Mouse (Mus musculus) layer of hippocampus, adult 2 months (tissue): ENCODE measurements around the gene Ankrd28. TPM values are rescaled to one million over a fixed set of nuclear protein-coding genes. Genes with fewer than 3 reads are reported as not detected.
A peak's percentile ranks its signal among the peaks of the same experiment; 100 is the strongest.

Experiments
- DNase-seq, 2 experiments: peaks; one replicate each; pipeline ENCODE4 v3.0.0; 2022; ENCODE audit warnings: low spot score in 2 of 2
- H3K27ac ChIP-seq: fragments of 200-600 bp; 2 replicates; pipeline ENCODE4 v1.8.1; 2022
- H3K4me3 ChIP-seq: fragments of 200-600 bp; 2 replicates; pipeline ENCODE4 v1.8.1; 2022; ENCODE audit warnings: mild to moderate bottlenecking
- CTCF ChIP-seq: fragments of 200-600 bp; conservative IDR thresholded peaks from 2 replicates; pipeline ENCODE4 v1.8.1; 2022; ENCODE audit warnings: antibody characterized with exemption, mild to moderate bottlenecking, moderate library complexity
- total RNA-seq, 2 experiments: library from RNA; stranded (reverse); gene quantifications; 2 replicates each; pipeline ENCODE4 v1.2.3; 2021

The Ankrd28 gene
- total RNA-seq, 2 experiments from 2014 or later, result 45.6 to 55.5 TPM

GRCm38 (mm10) chr14:31684343-31685040 lies 146.0 kb downstream of the Ankrd28 start:
- Histone ChIP-seq H3K27ac (no peak overlapping the region), H3K4me3 (no peak overlapping the region)
- DNase-seq, result no peak
- no peak for TF ChIP-seq CTCF

- TF ChIP-seq CTCF, result no peak
- no peak overlapping the region for H3K27ac ChIP-seq
- DNase-seq, result no peak
- no peak overlapping the region for H3K4me3 ChIP-seq
Observed at GRCm38 (mm10) chr14:31683610-31684009, 146.8 kb downstream of the Ankrd28 start.

- no peak for TF ChIP-seq CTCF
- Histone ChIP-seq H3K27ac (peak overlapping the region; percentile 65), H3K4me3 (no peak overlapping the region)
- DNase-seq, result no peak
Observed at GRCm38 (mm10) chr14:31681931-31682555, 148.4 kb downstream of the Ankrd28 start.

DNA sequence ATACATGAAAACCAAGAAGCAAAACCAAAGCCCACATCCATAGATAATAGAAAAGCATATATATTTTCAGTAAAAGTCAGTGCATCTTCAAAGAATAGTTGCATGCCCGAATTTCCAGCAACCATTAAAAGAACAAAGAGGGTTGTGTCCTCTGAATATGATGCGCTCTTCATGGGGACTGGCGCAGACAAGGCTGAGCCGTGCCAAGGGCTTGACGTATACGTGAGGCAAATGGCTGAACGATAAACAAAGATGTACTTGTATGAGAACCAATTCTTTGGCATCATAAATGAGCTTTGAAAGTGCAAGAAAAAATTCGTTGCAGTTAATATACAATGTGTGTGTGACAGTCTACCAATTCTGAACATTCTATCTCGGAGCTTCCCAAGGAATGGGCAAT lies 149.2 kb downstream of the Ankrd28 start:
- Histone ChIP-seq H3K4me3 (no peak overlapping the region), H3K27ac (peak overlapping the region; percentile 65)
- DNase-seq, result no peak
- no peak for TF ChIP-seq CTCF

GRCm38 (mm10) chr14:31680656-31681055 lies 149.8 kb downstream of the Ankrd28 start:
- no peak for DNase-seq
- H3K27ac ChIP-seq, result peak overlapping the region; percentile 65; the same call in 1 of the 2 replicates
- TF ChIP-seq CTCF, result no peak
- H3K4me3 ChIP-seq, result no peak overlapping the region

GRCm38 (mm10) chr14:31671635-31672320 lies 158.7 kb downstream of the Ankrd28 start:
- H3K27ac ChIP-seq, result peak overlapping the region; percentile 15; the same call in 1 of the 2 replicates
- DNase-seq, result no peak
- TF ChIP-seq CTCF, result no peak
- no peak overlapping the region for H3K4me3 ChIP-seq

DNA sequence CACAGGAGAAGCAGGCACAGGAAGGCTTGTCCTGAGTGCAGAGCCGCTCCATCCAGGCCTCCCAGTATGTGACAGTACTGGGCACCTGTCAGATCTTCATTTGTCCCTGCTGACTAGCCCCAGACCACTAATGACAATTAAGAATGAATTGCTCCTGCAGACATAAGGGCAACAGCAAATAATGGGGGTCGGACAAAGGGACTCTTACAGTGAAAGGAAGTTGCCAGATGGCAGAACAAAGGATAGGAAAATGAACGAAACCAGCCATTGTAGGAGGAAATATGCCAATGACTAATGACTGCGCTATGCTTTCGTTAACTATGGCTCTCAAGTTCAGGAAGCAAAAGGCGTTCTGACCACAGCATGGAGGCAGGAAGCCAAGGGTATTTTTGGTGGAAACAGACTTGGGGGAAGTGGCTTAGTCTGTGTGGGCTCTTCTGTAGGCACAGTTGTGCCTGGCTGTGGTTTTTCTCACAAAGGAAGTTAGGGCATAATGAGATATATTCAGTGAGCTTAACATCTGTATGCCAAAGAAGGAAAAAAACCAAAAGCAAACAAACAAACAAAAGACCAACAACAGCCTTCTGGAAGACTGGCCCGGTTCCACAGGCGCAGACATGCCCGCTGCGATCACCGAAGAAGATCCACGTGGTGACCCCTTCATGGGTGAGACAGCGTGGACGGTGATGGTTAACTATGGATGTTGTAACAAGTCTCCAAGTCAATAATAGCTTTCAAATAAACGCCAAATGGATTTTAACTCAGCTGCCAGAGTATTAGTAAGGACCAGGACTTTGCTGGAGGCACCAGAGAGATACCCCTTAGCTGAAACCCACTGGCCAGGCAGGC lies 160.6 kb downstream of the Ankrd28 start:
- no peak for TF ChIP-seq CTCF
- DNase-seq, result no peak
- H3K27ac ChIP-seq, result peak overlapping the region; percentile 93

GRCm38 (mm10) chr14:31669161-31669611 lies 161.3 kb downstream of the Ankrd28 start:
- H3K27ac ChIP-seq, result peak overlapping the region; percentile 93
- no peak for TF ChIP-seq CTCF
- H3K4me3 ChIP-seq, result peak overlapping the region; percentile 36
- peak; percentile 27 to 47 for DNase-seq

More for the DNA sequence above, 160.6 kb downstream of the Ankrd28 start:
- H3K4me3 ChIP-seq, result peak overlapping the region; percentile 36

DNA sequence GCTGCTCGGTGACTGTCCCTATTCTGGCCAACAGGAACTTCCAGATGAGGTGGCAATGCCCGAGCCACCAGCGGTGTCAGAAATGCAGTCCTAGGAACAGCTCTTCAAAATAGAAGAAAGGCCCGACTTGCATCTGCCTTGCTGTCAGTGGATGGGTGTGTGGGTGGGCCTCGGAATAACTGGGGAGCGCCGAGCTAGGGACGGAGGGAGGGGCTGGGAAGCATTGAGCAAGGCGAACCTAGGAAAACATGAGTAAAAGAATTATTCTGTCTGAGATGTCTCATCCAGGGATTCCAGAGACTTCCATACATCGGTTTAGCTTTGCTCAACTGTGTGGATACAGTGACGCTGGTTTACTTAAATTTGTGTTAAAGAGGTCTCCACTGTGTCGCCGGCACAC lies 162.1 kb downstream of the Ankrd28 start:
- H3K27ac ChIP-seq, result peak overlapping the region; percentile 93
- DNase-seq, result peak in 1 of 2 experiments; percentile 17

DNA sequence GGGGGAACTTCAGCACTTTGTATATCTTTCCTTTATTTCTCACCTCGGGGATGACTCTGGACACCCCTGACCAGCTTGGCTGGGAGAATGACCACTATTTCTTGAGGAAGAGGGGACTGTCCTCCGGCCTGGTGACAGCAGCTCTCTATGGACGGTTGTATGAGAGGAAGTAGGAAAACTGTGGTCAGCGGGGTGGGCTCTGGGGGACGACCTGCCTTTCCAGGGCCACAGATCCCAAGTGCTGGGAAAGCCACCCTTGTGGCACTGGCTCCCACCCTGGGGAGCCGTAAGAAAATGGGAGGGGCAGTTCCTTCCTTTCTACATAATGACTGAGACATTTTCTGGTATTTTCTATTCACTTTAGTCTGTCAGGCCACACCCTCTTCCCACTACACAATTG lies 162.7 kb downstream of the Ankrd28 start:
- TF ChIP-seq CTCF, result no peak
- Histone ChIP-seq H3K27ac (peak overlapping the region; percentile 93), H3K4me3 (no peak overlapping the region)
- no peak for DNase-seq

More for the DNA sequence above, 162.1 kb downstream of the Ankrd28 start:
- no peak overlapping the region; the same call in 1 of the 2 replicates for H3K4me3 ChIP-seq
- no peak for TF ChIP-seq CTCF

- no peak overlapping the region for H3K4me3 ChIP-seq
- H3K27ac ChIP-seq, result peak overlapping the region; percentile 93
- DNase-seq, result no peak
- no peak for TF ChIP-seq CTCF
Observed at GRCm38 (mm10) chr14:31666931-31667705, 163.3 kb downstream of the Ankrd28 start.

GRCm38 (mm10) chr14:31665566-31665940 lies 164.9 kb downstream of the Ankrd28 start:
- H3K27ac ChIP-seq, result peak overlapping the region; percentile 97; the same call in 1 of the 2 replicates
- H3K4me3 ChIP-seq, result no peak overlapping the region
- DNase-seq, result no peak
- TF ChIP-seq CTCF, result no peak
